Mouse (Mus musculus): ENCODE measurements at regions not wholly inside any gene's neighbourhood (a gene's known extent, or its start where the extent isn't known, plus 50 kb on each side); places are given as distances from the start of the nearest gene placed in this dataset.

- ATAC-seq, result no peak
- ChIA-PET CTCF (interaction anchor here (1.3 kb wide), 1 partner anchor 63 kb away, joined by 3 read pairs; no protein-coding TSS in a partner anchor), POLR2A (no interaction called here)
- in situ Hi-C loops (cut with MboI; ENCODE audit: low pct_unique_long_range_greater_than_20kb), result no loop called here
- TF ChIP-seq CTCF (IDR thresholded peaks at IDR 0.05), result no peak
- H3K27me3 ChIP-seq, result no peaks in the 10 kb centered on the region
- no peak for DNase-seq (ENCODE audit: low read depth, low spot score)
Measured at GRCm38 (mm10) chr2:148496151-148497040, 53.0 kb upstream of the Cd93 start.

GRCm38 (mm10) chr2:148495485-148495884 lies 52.1 kb upstream of the Cd93 start:
- CTCF ChIA-PET, result no interaction called here
- in situ Hi-C loops (cut with MboI; ENCODE audit: low pct_unique_long_range_greater_than_20kb), result no loop called here

GRCm38 (mm10) chr2:148493281-148493680 lies 49.9 kb upstream of the Cd93 start:
- H3K27me3 ChIP-seq, result no peaks in the 10 kb centered on the region
- in situ Hi-C loops (cut with MboI; ENCODE audit: low pct_unique_long_range_greater_than_20kb), result no loop called here
- POLR2A ChIA-PET, result no interaction called here

More at GRCm38 (mm10) chr2:148495485-148495884, 52.1 kb upstream of the Cd93 start:
- H3K27me3 ChIP-seq, result no peaks in the 10 kb centered on the region
- DNase-seq (ENCODE audit: low read depth, low spot score), result no peak
- POLR2A ChIA-PET, result no interaction called here
- no peak for TF ChIP-seq CTCF (IDR thresholded peaks at IDR 0.05)
- ATAC-seq, result no peak

More at GRCm38 (mm10) chr2:148493281-148493680, 49.9 kb upstream of the Cd93 start:
- CTCF ChIA-PET, result no interaction called here
- DNase-seq (ENCODE audit: low read depth, low spot score) (no peak), ATAC-seq (no peak)
- TF ChIP-seq CTCF (IDR thresholded peaks at IDR 0.05), result no peak

All from Patski (cell line).